Mouse (Mus musculus) erythroid progenitor cell, adult 5-6 weeks (primary cell): Measurements from ENCODE around the gene Tspan31. TPM values are rescaled to one million over a fixed set of nuclear protein-coding genes. Genes with fewer than 3 reads are reported as not detected.
"Not testable (repeated sequence)": the region's sequence is repeated elsewhere in the genome, so short reads cannot be mapped to it uniquely, and the experiment has no call there.

Experiments
- ATAC-seq: replicated peaks from 2 replicates; pipeline ENCODE4 v1.8.0; 2016; ENCODE audit warnings: moderate number of reproducible peaks, mild to moderate bottlenecking, moderate TSS enrichment, inconsistent platforms; ENCODE audit not compliant: poor library complexity, low FRiP score, severe bottlenecking
- total RNA-seq, 2 experiments: library from RNA; stranded (forward) in 1 of 2; stranded (reverse) in 1 of 2; fragments of 150-400 nt in 1 of 2; fragments of 186-747, 209-891 nt in 1 of 2; gene quantifications; 2 replicates each; pipeline versions ENCODE4 v1.2.3 to v1.2.4; 2015 to 2017; ENCODE audit warnings: low replicate concordance in 2 of 2

The Tspan31 gene
- total RNA-seq, 2 experiments from 2014 or later = 6.6 to 18.0 TPM

DNA sequence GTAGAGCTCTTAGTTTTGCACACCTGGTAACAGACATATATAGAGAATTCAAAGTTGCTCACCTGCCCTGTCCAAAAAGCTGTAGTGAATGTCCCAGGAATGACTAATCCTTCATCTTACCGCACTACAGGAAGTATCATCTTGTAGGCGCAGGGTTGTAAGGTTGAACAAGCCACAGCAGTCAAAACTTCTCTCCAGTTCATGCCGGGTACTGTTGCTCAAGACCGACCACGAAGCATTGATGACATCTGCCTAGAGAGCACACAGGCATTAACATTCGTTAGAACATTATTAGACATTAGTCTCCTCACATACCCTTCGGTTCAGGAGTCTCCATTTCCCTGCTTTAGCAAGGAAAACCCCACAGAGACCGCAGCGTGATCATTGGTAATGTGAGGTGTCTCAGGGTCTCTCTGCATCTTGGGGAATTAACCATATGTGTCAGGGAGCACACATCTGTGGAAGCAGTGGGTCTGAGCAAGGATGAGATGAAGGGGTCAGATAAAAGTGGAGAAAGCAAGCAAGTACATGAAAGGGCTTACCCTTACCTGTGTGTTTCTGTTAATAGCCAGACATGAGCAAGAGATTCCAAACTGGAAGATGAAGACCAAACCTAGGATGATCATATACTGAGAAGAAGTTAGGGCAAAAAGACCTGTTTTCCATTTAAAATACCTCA, 1.6 kb downstream of the Tspan31 start:
- ATAC-seq = no peak

DNA sequence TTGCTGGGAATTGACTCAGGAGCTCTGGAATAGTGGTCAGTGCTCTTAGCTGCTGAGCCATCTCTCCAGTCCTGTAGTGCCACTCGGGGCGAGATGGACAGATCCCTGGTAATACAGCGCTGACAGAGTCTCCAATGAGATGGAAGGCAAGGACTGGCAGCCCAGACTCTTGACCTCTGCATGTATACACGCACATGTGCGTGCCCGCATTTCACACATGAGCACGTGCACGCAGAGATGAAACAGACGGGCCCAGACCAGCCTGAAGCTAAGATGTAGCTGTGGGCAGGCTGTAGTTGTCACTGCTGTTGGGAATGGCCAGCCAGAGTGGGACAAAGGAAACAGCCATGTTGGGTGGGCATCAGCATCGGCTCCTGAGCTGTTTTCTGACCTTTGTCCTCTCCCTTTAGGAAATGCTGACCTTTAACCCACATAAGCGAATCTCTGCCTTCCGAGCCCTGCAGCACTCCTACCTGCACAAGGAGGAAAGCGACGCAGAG, 3.5 kb downstream of the Tspan31 start:
- no peak for ATAC-seq

DNA sequence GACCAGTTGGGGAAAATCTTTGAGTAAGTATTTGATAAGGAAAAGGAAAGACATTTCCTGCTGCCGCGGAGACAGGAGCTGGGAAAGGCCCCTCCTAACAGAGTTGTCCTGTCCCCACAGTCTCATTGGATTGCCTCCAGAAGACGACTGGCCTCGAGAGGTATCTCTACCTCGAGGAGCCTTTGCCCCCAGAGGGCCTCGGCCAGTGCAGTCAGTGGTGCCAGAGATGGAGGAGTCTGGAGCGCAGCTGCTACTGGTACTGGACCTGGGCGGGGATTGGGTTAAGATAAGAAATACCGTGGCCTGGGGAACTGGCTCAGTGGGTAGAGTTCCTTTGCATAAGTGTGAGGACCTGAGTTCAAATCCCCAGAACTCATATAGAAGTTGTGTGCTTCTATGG, 4.1 kb downstream of the Tspan31 start:
- no peak for ATAC-seq

DNA sequence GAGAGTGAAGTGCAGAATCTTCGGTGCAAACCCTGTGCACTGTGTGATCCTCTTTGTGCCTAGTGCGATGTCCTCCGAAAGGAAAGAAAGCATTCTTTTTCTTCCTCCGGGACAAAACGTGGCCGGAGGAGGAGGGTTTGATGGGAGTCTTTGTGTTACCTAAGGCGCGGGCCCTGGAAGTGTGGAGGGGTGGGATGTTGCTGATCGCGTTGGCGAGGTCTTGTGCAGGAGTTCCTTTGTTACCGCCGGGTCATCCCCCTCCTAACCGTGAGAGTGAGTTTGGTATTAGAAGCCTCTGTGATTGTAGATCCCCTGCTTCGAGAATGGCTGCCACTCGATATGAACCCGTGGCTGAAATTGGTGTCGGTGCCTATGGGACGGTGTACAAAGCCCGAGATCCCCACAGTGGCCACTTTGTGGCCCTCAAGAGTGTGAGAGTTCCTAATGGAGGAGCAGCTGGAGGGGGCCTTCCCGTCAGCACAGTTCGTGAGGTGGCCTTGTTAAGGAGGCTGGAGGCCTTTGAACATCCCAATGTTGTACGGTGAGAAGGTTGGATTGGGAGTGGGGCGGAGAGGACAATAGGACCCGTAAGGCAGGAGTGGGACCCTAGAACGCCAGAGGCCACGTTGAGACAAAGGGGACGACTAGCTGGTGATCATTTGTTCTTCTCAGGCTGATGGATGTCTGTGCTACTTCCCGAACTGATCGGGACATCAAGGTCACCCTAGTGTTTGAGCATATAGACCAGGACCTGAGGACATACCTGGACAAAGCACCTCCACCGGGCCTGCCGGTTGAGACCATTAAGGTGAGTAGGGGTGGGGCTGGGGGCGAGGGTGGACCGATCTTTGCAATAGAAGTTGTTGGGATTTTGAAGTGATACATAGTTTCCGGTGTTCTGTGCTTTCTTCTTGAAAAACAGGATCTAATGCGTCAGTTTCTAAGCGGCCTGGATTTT, 5.9 kb downstream of the Tspan31 start:
- ATAC-seq = peak; percentile 27; the same call in 1 of the 2 replicates

DNA sequence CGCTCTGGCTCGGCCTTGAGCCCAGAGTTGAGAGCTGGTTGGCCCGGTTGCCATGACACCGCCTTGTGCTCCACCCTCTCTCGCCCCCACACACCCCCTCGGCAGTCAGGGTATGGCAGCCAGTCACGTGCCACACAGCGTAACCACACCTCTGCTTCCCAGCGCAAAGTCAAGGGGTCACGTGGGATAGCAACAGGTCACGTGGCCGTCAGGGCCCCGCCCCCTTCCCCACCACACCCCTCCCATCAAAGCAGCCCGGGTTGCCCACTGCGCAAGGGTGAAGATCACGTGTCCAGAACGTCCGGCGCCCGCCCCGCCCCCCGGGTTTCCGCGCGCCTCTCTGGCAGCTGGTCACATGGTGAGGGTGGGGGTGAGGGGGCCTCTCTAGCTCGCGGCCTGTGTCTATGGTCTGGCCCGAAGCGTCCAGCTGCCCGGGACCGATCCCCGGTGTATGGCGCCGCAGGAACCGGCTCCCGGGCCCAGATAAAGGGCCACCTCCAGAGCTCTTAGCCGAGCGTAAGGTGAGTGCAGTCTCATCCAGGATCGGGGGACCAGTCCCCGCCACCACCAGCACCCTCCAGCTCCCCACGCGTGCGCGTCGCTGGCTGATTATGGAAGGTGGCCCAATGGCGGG, 6.7 kb downstream of the Tspan31 start, which contains the start of gene Cdk4:
Cdk4 (plus strand) TSS at position 296 of the 634 bp plus-strand sequence.
- peak; percentile 86 for ATAC-seq

DNA sequence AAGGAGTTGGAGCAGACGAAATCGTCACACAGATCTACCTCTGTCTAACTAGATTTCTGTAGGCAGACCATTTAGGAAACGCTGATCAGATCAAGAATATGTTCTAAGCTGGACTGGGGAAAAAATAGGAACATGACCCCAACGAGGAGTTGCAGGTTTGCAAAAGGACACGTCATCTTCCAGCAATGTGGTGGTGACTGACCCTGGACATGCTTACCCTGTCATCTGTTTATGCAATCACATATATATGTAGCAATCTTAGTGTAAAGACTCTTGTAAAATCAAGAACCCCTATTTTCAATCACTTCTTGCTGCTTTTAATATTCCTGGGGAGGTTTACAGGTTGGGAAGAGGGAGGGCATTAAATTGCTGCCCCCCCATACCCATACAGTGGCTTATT, 7.6 kb downstream of the Tspan31 start:
- ATAC-seq = no peak

GRCm38 (mm10) chr10:127062101-127062500, 8.0 kb downstream of the Tspan31 start:
- ATAC-seq = not testable (repeated sequence)

- no peak for ATAC-seq
Measured at GRCm38 (mm10) chr10:127061513-127061912, 8.6 kb downstream of the Tspan31 start.

DNA sequence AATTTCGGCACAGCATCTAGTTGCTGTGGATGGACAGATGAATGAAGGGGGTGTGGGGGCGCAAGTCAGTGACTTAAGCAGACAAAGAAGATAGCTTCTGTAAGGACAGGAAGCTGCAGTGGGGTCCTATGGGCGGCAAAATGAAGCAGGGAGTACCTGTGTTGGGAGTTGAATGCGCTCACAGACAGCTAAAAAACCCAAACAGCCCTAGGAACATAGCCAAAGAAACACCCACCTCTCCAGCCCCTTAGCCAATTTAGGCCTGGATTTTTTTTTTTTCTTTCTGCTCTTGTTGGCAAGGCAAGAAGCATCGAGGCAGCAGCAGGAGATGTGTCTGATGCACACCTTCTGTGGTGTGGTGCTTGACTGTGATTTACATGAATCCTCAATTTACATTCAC, 9.0 kb downstream of the Tspan31 start:
- ATAC-seq = no peak

DNA sequence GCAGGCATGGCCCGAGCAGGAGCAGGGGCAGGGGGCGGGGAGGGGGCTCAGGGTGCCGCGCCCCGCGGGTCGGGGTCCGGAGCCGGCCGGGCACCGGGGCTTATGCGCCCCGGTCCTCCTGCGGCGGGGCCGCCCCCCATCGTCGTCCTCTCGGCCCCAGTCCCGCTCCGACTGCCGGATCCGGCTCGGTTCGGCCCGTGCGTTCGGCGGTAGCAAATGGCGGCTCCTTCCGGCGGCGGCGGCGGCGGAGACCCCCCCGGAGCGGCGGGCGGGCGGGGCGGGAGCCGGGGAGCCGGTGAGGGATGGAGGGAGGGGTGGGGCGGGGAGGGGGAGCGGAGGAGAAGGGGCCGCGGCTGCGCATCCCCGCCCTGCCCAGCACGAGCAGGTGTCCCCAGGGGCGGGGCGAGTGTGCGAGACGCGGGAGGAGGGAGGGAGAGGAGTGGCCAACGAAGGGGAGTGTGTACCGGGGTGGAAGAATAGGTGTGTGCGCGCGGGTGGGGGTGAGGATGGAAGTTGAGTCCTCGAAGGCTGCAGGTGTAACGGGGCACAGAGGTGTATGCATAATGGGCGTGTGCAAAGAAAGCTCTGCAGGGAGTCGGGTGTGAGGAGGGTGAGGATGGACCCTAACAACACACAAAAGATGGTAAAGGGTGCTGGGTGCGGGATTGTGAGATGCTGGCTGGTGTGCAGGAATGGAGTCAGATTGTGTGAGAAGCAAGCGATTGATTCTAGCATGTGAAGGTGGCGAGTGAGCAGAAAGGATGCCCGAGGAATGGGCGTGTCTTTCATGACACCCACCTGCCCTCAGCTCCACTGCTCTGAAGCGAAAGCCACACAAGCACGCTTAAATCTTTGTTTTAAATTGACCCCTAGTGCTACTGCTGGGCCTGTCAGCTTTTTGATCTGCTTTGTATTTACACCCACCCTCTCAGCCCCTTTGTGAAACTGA, 9.8 kb downstream of the Tspan31 start, which contains the start of gene March9:
March9 (minus strand) TSS at position 217 of the 949 bp plus-strand sequence.
- ATAC-seq = no peak

- no peak for ATAC-seq
Measured at GRCm38 (mm10) chr10:127059174-127059967, 10.7 kb downstream of the Tspan31 start.

GRCm38 (mm10) chr10:127058708-127059107, 11.4 kb downstream of the Tspan31 start:
- no peak for ATAC-seq

- ATAC-seq = peak; percentile 69
Measured at GRCm38 (mm10) chr10:127058161-127058560, 11.9 kb downstream of the Tspan31 start.

DNA sequence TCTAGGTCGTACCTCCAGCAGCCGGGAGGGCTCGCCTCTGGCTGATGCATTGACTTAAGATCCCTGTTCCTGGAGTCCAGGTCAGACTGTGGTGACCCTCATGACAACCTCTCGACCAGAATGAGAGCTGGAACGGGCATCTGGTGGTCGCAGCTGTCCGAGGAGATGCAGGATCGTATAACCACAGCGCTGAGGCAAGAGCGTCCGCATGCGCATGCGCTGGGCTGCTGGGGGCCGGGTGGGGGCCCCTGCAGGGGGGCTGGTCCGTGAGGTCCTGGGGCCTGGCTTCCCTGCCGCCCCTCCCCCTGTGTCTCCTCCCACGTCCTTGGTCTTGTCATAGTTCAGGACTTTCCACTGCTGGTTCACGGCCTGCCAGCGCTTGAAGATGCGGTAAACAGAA, 13.6 kb downstream of the Tspan31 start:
- no peak for ATAC-seq

DNA sequence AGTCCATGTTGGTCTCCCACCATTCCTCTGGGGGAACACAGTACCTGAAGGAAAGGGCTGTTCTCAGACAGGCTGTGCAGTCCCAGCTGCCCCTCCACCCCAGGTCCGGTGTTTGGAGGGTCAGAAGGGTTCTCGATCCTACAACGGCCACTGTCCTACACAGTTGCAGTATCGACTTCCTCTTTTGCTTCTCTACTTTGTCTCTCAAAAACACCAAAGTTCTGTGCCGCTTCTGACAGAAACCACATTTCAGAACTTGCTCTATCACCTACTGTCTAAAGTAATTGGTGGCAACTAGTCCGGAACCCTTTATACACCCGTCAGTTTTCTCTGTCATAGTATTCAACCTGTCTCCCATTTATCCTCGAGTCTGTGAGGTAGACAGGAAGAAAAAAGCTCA, 14.7 kb downstream of the Tspan31 start:
- no peak for ATAC-seq

GRCm38 (mm10) chr10:127054646-127055045, 15.4 kb downstream of the Tspan31 start:
- ATAC-seq = no peak

- no peak for ATAC-seq
Measured at GRCm38 (mm10) chr10:127050119-127050474, 20.0 kb downstream of the Tspan31 start.

- ATAC-seq = 0 out of 2 replicates have a peak, but pooled peaks have one; percentile 35
Measured at GRCm38 (mm10) chr10:127049395-127050118, 20.5 kb downstream of the Tspan31 start.
